Mouse (Mus musculus) monocyte, adult 59 days (primary cell): ENCODE data around the gene Ube2l6. TPM values are rescaled to one million over a fixed set of nuclear protein-coding genes. Genes with fewer than 3 reads are reported as not detected.

Experiments
- total RNA-seq, 2 experiments: library from RNA; stranded (reverse); gene quantifications; one replicate each; pipeline ENCODE4 v1.2.4; 2023

The Ube2l6 gene
- total RNA-seq: 10 to 100 TPM; 27.3 to 35.8 TPM

GRCm38 (mm10) chr2:84798493-84798921 is at the start of gene Ube2l6:
Ube2l6 (plus strand) TSS chr2:84798828.

GRCm38 (mm10) chr2:84775241-84775640 is 23.4 kb upstream of the Ube2l6 start, which contains the start of gene Serping1:
Serping1 (minus strand) TSS chr2:84775444.

GRCm38 (mm10) chr2:84822552-84822951 is 23.9 kb downstream of the Ube2l6 start, which contains the start of gene Smtnl1:
Smtnl1 (minus strand) TSS chr2:84822652.

GRCm38 (mm10) chr2:84826488-84827282 is 28.1 kb downstream of the Ube2l6 start, which contains the start of gene Timm10:
Timm10 (plus strand) TSS chr2:84826997.

GRCm38 (mm10) chr2:84838593-84838949 is 39.9 kb downstream of the Ube2l6 start, which contains the start of gene Slc43a1:
Slc43a1 (plus strand) TSS chr2:84838850.

Other genes starting within 250 kb of the Ube2l6 start
- 10 to 100 TPM; 63.0 to 73.0 TPM for gene Ctnnd1, start 148.1 kb upstream of the Ube2l6 start, total RNA-seq
- gene Btbd18, start 139.7 kb upstream of the Ube2l6 start, total RNA-seq: under 1 TPM; 0.21 TPM
- 10 to 100 TPM; 22.3 to 23.7 TPM for gene Selenoh, start 128.1 kb upstream of the Ube2l6 start, total RNA-seq
- not detected for gene Gm28635, start 120.8 kb upstream of the Ube2l6 start, total RNA-seq
- gene Med19, start 120.4 kb upstream of the Ube2l6 start, total RNA-seq: 1 to 10 TPM; 8.4 to 8.7 TPM
- 10 to 100 TPM; 23.2 to 24.2 TPM for gene Tmx2, start 119.7 kb upstream of the Ube2l6 start, total RNA-seq
- 10 to 100 TPM; 41.6 to 44.0 TPM for gene Zdhhc5, start 83.6 kb upstream of the Ube2l6 start, total RNA-seq
- 10 to 100 TPM; 12.3 to 14.4 TPM for gene Clp1, start 71.5 kb upstream of the Ube2l6 start, total RNA-seq
- gene Ypel4, start 64.8 kb upstream of the Ube2l6 start, total RNA-seq: not detected
- gene Gm19426, start 55.2 kb upstream of the Ube2l6 start, total RNA-seq: not detected
- gene Serping1, start 23.4 kb upstream of the Ube2l6 start, total RNA-seq: 1 to 10 TPM in 1 of 2 experiments, under 1 TPM in 1; 0.39 to 2.2 TPM
- gene Smtnl1, start 23.8 kb downstream of the Ube2l6 start, total RNA-seq: not detected
- gene Timm10, start 28.2 kb downstream of the Ube2l6 start, total RNA-seq: 10 to 100 TPM in 1 of 2 experiments, 1 to 10 TPM in 1; 10.0 to 12.7 TPM
- gene Slc43a1, start 40.0 kb downstream of the Ube2l6 start, total RNA-seq: 1 to 10 TPM in 1 of 2 experiments, under 1 TPM in 1; 0.16 to 1.1 TPM
- not detected for gene Rtn4rl2, start 87.9 kb downstream of the Ube2l6 start, total RNA-seq
- 1 to 10 TPM; 5.6 to 7.0 TPM for gene Slc43a3, start 137.8 kb downstream of the Ube2l6 start, total RNA-seq
- 1 to 10 TPM; 1.0 to 5.5 TPM for gene Prg2, start 181.6 kb downstream of the Ube2l6 start, total RNA-seq
- not detected for gene Prg3, start 189.4 kb downstream of the Ube2l6 start, total RNA-seq
- gene Ssrp1, start 238.4 kb downstream of the Ube2l6 start, total RNA-seq: 10 to 100 TPM; 73.4 to 76.5 TPM
- not detected for gene P2rx3, start 238.6 kb downstream of the Ube2l6 start, total RNA-seq
- 10 to 100 TPM; 14.2 to 18.6 TPM for gene Tnks1bp1, start 249.2 kb downstream of the Ube2l6 start, total RNA-seq